Mouse (Mus musculus) kidney, adult 9 months (tissue): ENCODE results near the gene Sms.

ENCODE experiments used
- DNase-seq: peaks from one replicate; pipeline ENCODE4 v3.0.0; 2022

The Sms gene

GRCm38 (mm10) chrX:157447431-157447830 is 44.7 kb downstream of the Sms start:
- no peak for DNase-seq

GRCm38 (mm10) chrX:157434768-157435167 is 57.3 kb downstream of the Sms start:
- DNase-seq = no peak

- no peak for DNase-seq
These were observed 72.6 kb downstream of the Sms start for GRCm38 (mm10) chrX:157419451-157419850.

- DNase-seq = no peak
These were observed 76.9 kb downstream of the Sms start, which contains the start of gene Phex for GRCm38 (mm10) chrX:157415212-157415611. Gene Phex, minus strand, starts transcription at chrX:157415312.

- no peak for DNase-seq
These were observed 87.2 kb downstream of the Sms start for GRCm38 (mm10) chrX:157404919-157405318.
